Mouse (Mus musculus) cerebellum, adult 18-20 months (tissue): ENCODE results near the gene Pim1.
A peak's percentile ranks its signal among the peaks of the same experiment; 100 is the strongest.

Source experiments
- DNase-seq, 2 experiments: peaks; one replicate each; pipeline ENCODE4 v3.0.0; 2021

Pim1 gene

GRCm38 (mm10) chr17:29531757-29532384, 41.3 kb downstream of the Pim1 start:
- no peak for DNase-seq

GRCm38 (mm10) chr17:29533866-29534265, 43.3 kb downstream of the Pim1 start:
- DNase-seq: no peak

- no peak for DNase-seq
Observed at GRCm38 (mm10) chr17:29540426-29540825, 49.9 kb downstream of the Pim1 start.

DNA sequence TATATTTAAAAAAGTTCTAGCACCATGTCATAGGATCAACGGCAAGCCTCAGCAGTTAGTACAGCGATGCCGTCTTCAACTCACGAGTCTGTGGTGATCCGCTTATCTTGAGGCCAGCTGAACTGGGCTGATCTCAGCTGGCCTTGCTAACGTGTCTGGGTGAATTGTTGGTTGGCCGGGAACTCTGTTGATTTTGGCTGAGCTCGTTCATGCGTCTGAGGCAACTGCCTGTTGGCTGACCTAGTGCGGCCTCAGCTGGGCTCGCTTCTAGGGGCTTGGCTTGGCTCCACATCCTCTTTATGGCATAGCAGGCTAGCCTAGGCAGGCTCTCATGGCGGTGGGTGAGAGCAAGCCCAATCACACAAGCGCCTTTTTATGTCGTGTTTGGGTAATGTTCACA, 50.9 kb downstream of the Pim1 start:
- DNase-seq: peak; percentile 62 to 66

GRCm38 (mm10) chr17:29542831-29543690, 52.5 kb downstream of the Pim1 start:
- peak; percentile 62 to 63 for DNase-seq

DNA sequence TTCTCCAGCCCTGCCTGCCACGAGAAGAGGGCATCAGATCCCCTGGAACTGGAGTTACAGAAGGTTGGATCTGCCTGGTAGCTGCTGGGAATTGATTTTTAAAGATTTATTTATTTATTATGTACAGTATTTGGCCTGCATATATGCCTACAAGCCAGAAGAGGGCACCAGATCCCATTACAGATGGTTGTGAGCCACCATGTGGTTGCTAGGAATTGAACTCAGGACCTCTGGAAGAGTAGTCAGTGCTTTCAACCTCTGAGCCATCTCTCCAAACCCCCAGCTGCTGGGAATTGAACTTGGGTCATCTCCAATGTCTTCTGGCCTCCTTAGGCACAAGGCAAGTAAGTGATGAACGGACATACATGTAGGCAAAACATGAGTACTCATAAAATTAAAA, 53.5 kb downstream of the Pim1 start:
- no peak for DNase-seq

DNA sequence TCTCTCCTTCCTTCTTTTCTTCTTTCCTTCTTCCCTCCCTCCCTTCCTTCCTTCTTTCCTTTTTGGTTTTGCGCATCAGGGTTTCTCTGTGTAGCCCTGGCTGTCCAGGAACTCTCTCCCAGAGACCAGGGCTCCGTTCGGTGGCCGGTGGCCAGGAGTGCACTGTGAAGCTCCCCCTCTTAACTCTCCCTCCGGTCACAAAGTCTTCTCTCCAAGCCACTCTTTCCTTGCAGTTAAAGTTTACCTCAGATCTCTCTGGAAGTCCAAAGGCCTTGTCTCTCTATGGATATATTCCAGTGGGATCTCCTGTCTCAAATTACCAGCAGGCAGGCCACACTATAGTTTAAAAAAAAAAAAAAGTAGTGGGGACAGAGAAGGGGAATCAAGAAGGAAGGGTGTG, 54.7 kb downstream of the Pim1 start:
- no peak for DNase-seq
